Mouse (Mus musculus) embryo, embryonic 9.5 days (tissue): ENCODE results near the gene Micu1.
"Not testable (repeated sequence)": the region's sequence is repeated elsewhere in the genome, so short reads cannot be mapped to it uniquely, and the experiment has no call there.

Experiments
- DNase-seq: peaks from one replicate; pipeline ENCODE4 v3.0.0-alpha.2; 2017; ENCODE audit errors: extremely low spot score

Gene Micu1

GRCm38 (mm10) chr10:59702207-59703032 is at the start of gene Micu1:
Gene Micu1, plus strand, starts transcription at chr10:59702477.
- DNase-seq = peak; percentile 99

- no peak for DNase-seq
Observed at GRCm38 (mm10) chr10:59656799-59657198, 45.5 kb upstream of the Micu1 start.

GRCm38 (mm10) chr10:59664765-59665164 is 37.5 kb upstream of the Micu1 start:
- DNase-seq = no peak

GRCm38 (mm10) chr10:59665503-59666291 is 36.6 kb upstream of the Micu1 start:
- DNase-seq = no peak

GRCm38 (mm10) chr10:59667377-59667776 is 34.9 kb upstream of the Micu1 start:
- no peak for DNase-seq

GRCm38 (mm10) chr10:59668491-59668890 is 33.8 kb upstream of the Micu1 start:
- DNase-seq = no peak

GRCm38 (mm10) chr10:59677836-59678235 is 24.4 kb upstream of the Micu1 start:
- DNase-seq = no peak

- no peak for DNase-seq
Observed at GRCm38 (mm10) chr10:59679189-59679588, 23.1 kb upstream of the Micu1 start.

GRCm38 (mm10) chr10:59685586-59685985 is 16.7 kb upstream of the Micu1 start:
- DNase-seq = not testable (repeated sequence)

- no peak for DNase-seq
Observed at GRCm38 (mm10) chr10:59687126-59687525, 15.2 kb upstream of the Micu1 start.

GRCm38 (mm10) chr10:59689836-59690235 is 12.4 kb upstream of the Micu1 start:
- no peak for DNase-seq

GRCm38 (mm10) chr10:59692441-59692840 is 9.8 kb upstream of the Micu1 start:
- no peak for DNase-seq

- no peak for DNase-seq
Observed at GRCm38 (mm10) chr10:59694104-59694503, 8.2 kb upstream of the Micu1 start.

- DNase-seq = no peak
Observed at GRCm38 (mm10) chr10:59699516-59699915, 2.8 kb upstream of the Micu1 start.

- no peak for DNase-seq
Observed at GRCm38 (mm10) chr10:59701805-59702204, 472 bp upstream of the Micu1 start.

- DNase-seq = no peak
Observed at GRCm38 (mm10) chr10:59703060-59703760, 933 bp downstream of the Micu1 start.

- no peak for DNase-seq
Observed at GRCm38 (mm10) chr10:59706991-59707546, 4.8 kb downstream of the Micu1 start.

GRCm38 (mm10) chr10:59707595-59707994 is 5.3 kb downstream of the Micu1 start:
- DNase-seq = no peak

- DNase-seq = no peak
Observed at GRCm38 (mm10) chr10:59709281-59709680, 7.0 kb downstream of the Micu1 start.

GRCm38 (mm10) chr10:59710246-59710645 is 8.0 kb downstream of the Micu1 start:
- no peak for DNase-seq

- no peak for DNase-seq
Observed at GRCm38 (mm10) chr10:59712062-59712461, 9.8 kb downstream of the Micu1 start.

GRCm38 (mm10) chr10:59720017-59720416 is 17.7 kb downstream of the Micu1 start:
- DNase-seq = no peak
